Mouse (Mus musculus): ENCODE data around the gene R3hdm2. TPM values are rescaled to one million over a fixed set of nuclear protein-coding genes. Genes with fewer than 3 reads are reported as not detected.
A peak's percentile ranks its signal among the peaks of the same experiment; 100 is the strongest.

R3hdm2 gene
- polyA plus RNA-seq (2012; rRNA removed) = 19.3 and 41.9 TPM in 2 replicates

DNA sequence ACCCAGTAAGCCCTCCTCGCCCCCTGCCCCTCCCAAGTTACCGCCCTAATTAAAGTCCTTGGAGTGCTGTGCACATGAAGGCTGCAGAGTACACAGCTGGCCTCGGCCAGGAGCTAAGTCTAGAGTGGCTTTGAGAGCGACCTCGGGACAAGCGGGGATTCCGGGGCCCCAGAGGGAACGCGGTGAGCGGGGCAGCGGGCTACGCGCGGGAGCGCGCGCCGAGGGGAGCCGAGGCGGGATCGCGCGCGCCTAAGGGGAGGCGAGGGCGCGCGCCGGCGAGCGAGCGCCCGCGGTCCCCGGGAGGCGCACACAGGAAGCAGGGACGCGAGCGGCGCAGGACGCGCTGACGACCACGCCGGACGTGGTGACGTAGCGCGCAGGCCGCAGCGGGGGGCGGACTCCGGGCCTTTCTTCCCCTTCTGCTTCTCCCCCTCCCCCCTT, at the start of gene R3hdm2:
R3hdm2 (plus strand) TSS at position 77 of the 441 bp plus-strand sequence.
- peak; percentile 74 for DNase-seq (ENCODE audit: low spot score)

DNA sequence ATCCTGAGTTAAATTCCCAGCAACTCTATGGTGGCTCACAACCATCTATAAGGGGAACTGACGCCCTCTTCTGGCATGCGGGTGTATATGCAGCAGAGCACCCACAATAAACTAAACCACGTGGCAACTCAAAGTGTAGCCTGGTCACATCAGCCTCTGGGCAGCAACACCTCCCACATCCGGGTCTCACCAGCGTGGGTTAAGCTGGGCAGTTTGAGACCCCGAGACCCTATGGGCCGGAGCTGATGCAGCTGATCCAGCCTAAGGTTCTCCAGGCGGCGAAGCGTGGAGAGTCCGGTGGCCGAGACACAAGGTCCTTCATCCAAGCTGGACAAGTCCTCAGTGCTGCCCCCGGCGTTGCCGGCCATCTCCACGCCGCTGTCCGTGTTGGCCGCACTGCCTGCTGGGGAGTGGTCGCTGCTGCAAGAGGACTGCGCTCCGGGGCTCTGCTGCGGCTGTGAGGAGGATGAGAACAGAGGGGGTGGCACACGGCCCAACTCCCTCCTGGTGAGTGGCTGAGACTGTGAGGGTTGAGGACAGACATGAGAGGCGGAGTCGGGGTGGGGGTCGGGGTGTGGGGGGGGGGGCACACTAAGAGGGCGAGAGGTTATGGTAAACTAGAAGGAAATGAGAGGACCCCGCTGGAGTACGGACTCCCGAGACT, 47.8 kb upstream of the R3hdm2 start:
- no peak for DNase-seq (ENCODE audit: low spot score)

DNA sequence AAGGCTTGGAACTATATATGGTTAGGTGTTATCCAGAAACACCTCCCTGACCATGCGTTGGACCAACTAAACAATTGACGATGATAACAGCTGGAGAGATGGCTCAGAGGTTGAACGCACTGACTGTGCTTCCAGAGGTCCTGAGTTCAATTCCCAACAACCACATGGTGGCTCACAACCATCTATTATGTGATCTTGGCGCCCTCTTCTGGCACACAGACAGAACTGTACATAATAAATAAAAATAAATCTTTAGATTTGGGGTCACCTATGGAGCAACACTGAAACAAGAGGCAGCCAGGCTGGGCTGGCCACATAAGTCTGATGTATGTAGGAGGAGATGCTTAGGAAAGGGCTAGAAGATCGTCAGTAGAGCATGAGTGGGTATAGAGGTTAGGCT, 47.0 kb upstream of the R3hdm2 start:
- DNase-seq (ENCODE audit: low spot score) = no peak

DNA sequence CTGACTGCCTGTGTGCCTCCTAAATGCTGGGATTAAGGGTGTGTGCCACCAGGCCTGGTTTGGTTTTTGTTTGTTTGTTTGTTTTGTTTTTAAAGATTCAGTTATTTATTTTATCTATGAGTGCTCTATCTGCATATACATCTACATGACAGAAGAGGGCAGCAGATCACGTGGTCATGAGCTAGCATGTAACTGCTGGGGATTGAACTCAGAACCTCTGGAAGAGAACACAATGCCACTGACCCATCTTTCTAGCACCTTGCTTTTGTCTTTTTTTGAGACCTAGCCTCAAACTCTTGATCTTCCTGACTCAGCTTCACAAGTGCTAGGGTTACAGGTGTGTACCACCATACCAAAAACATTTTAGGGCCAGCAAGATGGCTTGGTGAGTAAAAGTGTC, 44.9 kb upstream of the R3hdm2 start:
- no peak for DNase-seq (ENCODE audit: low spot score)

DNA sequence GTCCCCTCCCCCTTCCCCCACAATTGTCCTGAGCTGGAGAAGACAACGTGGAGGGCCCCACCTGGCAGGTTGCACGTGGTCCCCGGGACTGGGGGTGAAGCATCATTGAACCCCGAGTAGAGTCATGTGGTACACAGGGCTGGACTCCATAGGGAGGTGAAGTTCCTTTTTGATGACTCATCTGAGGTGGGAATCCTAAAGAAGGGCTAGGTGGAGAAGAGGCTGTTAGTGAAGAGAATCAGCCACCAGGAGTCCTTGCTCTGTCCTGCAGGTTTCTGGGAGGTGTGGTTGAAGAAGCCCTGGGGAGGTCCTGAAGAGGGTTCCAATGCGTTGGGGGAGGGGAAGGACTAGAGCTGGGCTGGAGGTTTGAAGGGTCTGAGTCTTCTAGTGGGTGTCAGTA, 43.2 kb upstream of the R3hdm2 start:
- DNase-seq (ENCODE audit: low spot score) = no peak

DNA sequence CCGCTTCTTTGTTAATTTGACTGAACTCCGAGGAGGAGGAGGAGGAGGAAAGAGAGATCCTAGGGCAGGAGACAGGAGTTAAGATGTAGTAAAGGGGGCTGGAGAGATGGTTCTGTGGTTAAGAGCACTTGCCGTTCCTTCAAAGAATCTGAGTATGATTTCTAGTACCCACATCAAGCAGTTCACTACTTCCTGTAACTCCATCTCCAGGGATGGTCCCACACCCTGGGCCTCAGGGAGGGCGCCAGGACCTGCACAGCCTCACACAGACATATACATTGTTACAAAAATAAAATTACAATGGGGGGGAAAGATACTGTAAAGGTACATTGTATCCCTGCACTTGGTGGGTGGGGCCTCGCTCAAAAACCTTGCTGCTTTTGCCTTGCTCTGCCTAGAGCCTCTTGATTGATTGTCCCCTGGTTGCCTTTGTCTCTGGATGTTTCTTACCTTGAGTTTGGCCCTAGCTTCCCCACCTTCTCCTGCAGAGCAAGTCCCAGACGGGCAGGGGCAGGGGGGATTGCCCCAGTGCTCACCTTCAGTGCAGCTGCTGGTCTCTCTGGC, 42.5 kb upstream of the R3hdm2 start:
- DNase-seq (ENCODE audit: low spot score) = no peak

DNA sequence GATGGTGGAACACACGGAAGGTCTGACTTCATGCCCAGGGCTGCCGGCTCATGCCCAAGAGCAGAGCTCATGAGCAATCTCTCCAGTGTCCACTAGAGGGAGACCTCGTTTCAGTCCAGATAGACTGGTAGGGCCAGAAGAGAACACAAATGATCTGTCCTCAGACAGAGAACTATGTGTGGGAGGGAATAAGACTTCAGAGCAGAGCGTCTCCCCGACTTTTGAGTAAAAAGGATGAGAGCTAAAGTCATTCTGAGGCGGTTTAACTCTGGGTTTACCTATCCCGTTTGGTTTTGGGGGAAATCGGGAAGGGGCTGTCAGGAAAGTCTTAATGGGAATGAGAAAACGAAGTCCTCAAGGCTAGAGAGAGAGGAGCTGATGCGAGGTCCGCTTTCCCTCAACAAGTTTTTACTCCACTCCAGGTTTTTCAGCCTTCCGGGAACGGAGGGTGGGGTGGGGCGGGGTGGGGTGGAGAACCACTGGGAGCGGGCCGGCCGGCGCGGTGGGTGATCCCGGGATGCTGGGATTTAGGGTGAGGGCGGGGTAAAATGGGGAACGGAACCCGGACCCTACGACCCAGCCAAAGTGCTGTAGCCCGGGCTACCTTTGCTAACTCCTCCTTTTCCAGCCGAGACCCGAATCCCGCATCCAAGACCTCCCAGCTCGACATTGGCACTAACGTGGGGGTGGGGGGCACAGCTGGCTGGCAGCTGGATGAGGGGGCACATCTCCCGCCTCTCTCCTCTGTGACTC, 41.0 kb upstream of the R3hdm2 start:
- no peak for DNase-seq (ENCODE audit: low spot score)

DNA sequence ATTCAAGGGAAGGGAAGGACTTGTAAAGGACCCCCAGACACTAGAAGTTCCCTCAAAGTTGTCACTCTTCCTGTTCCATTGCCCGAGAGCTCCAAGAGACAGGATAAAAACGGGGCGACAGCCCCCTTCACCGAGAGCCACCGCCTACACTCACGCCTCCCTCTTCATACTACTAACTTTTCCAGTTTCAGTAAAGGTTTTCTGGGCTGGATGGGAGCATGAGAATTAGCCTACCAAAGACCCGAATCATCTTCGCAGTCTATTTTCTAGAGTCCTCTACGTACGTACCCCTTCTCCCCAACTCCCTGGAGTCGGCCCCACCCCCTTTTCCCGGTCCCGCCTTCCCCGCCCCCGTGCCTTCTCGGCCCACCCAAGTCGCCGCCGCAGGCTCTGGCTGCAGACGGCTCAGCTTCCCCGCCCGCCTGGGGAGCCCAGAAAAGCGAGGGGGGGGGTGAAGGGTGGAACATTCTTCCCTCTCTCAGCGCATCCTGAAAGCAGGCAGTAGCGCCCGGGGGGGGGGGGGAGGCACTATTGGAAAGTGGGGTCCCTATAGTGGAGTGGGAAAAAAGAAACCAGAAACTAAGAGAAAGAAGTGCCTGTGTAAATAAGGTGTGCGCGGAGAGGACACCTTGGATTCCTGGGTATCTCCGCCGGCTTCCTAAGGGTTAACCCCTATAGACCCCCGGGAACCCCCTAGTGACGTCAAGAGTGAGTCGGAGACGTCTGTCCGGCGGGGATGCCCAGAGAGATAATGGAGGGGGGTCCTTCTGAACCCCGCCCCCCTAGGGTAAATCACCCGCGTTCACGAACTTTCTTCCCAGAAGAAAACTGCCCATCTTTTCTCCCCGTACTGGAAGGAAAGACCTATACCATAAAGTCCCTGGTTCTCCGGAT, 40.2 kb upstream of the R3hdm2 start:
- no peak for DNase-seq (ENCODE audit: low spot score)

DNA sequence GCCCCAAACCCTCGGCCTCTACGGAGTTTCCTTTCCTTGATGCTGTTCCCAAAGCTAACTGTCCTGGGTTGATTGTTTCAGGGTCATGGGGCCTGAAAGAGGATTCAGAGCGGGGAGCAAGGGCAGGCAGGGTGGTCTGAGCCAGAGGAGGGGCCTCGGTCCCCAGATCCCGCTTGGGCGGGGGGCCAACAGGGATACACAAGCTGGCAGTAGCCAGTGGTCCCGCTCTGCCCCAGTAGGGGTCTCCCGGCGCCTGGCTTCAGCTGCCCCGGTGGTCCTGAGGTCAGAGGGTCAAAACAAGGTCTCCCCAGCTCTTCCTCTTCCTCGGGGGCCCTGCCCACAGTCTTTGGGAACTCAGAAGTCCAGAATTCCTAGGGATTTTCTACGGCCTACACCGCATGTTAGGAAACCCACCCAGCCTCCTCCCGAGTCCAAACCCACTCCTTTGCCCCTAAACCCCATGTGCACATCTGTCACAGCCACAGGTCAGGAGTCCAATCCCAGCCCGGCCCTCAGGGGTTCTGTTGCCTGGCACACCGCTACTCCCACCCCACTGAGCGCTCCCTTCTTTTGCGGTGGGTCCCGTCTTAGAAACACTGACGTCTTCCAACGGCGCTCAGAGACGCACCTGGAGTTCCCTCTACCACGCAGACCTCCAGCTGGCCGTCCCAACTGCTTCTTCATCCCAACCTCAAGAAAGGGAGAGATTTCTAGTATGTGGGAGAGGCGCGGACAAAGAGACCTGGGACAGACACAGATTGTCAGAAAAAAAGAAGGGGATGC, 39.4 kb upstream of the R3hdm2 start:
- DNase-seq (ENCODE audit: low spot score) = no peak

DNA sequence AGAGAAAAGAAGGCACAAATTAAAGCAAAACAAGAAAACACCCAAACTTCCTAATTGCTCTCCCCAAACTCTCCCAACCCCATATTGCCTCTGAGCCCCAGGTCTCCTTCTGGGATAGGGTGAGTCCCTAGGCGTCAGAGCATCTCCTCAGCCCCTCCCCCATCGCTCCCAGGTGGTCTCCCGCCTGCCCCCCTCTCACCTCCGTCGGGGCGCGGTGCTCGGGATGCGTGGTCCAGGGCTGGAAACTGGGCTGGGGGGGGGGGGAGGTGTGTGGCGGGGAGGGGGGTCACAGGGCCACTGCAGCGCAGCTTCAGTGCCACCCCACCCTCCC, 38.8 kb upstream of the R3hdm2 start:
- DNase-seq (ENCODE audit: low spot score) = no peak

DNA sequence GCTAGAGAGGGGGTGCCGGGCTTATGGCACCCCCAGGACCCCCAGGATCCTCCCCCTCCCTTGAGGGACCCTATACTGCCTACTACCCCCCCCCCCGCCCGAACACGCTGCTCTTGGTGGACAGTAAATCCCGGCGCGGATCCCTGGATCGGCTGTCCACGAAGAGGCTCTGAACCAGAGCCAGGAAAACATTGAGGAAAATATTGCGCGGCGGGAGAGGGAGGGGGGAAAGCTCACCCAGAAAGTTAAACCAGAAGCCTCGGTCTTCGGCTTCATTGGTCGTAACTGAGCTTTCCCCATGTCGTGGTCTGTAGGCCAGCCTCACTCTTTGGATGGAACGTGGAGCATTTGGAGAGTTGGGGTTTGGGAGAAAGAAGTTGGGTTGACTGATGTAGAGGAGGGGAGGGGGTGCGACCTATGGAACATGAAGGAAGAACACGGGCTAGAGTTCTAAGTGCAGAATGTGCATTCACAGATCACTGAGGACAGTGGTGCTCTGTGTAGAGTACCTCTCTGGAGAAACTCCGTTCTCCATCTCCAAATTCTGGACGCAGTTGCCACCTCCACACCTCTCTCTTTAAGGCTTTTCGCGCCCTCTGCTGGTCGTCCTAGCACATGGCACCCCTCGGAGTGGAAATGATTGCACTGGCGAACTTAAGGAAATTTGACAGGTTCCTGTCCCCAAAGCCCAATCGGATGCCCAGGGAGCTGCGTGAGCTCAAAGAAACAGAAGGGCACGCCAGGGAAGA, 38.1 kb upstream of the R3hdm2 start, which contains the start of gene Gli1:
Gli1 (minus strand) TSS at position 84 of the 749 bp plus-strand sequence.
- DNase-seq (ENCODE audit: low spot score) = peak; percentile 64

DNA sequence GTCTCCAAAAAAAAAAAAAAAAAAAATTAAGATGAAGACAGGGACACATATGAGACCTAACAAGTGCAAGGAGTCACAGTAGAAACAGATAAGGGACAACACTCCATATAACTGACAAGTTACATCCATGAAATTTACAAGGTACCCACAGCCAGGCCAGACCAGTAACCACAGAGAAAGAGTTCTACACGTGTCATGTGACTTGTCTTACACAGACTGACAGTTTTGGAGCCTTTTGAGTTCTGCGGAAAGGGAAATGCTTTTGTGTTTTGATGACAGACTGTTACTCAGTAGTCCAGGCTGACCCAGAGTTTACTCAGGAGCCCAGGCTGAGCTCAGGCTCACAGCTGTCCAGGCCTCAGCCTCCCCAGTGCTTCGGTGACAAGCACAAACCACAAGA, 37.1 kb upstream of the R3hdm2 start:
- DNase-seq (ENCODE audit: low spot score) = no peak

DNA sequence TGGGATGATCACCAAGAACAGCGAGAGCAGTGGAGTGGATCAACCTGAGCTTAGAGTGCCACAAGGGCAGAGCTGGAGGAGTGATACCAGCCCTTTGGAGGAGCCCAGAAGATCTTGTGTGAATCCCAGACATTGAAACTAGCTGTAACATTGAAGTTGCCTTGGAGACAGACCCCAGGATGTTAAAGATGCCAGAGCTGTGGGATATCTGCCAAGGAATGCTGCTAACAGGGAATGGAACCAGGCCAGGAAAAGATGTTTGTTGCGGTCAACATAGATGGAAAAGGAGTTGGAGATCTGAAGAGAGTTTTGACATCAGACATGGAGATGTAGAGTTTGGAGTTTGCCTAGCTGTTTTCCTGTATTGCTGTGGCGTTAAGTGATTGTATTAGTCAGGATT, 34.0 kb upstream of the R3hdm2 start:
- no peak for DNase-seq (ENCODE audit: low spot score)

DNA sequence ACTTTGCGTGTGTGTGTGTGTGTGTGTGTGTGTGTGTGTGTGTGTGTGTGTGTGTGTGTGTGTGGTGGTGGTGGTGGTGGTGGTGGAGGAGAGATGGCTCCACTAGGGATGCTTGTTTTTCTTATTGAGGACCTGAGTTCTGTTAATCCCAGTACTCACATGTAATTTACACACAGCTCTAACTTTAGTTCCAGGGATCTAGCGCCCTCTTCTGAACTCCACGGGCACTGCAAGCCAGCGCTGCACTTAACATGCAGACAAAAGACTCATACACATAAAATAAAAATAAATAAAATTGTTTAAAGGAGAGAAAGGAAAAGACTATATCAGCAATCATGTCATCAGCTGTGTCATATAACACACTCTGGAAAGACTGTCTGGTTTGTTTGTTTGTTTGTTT, 31.2 kb upstream of the R3hdm2 start:
- no peak for DNase-seq (ENCODE audit: low spot score)

DNA sequence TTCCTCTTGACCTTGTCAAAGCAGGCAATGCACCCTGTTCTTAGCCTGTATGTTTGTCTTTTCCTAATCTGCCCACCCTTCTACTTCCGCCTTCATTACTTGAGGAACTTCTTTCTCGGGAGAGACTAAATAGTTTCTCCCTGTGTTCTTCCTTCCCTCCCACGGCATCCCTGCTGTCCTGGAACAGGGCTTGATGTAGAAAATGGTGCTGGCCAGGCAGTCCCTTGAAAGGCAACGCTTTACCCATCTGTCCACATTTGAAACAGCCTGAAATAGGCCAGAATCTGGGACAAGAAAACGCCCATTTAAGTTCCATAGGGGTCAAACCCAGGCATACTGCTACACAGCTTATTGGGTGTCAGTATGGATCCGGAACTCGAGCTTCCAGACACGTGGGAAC, 30.3 kb upstream of the R3hdm2 start:
- no peak for DNase-seq (ENCODE audit: low spot score)

DNA sequence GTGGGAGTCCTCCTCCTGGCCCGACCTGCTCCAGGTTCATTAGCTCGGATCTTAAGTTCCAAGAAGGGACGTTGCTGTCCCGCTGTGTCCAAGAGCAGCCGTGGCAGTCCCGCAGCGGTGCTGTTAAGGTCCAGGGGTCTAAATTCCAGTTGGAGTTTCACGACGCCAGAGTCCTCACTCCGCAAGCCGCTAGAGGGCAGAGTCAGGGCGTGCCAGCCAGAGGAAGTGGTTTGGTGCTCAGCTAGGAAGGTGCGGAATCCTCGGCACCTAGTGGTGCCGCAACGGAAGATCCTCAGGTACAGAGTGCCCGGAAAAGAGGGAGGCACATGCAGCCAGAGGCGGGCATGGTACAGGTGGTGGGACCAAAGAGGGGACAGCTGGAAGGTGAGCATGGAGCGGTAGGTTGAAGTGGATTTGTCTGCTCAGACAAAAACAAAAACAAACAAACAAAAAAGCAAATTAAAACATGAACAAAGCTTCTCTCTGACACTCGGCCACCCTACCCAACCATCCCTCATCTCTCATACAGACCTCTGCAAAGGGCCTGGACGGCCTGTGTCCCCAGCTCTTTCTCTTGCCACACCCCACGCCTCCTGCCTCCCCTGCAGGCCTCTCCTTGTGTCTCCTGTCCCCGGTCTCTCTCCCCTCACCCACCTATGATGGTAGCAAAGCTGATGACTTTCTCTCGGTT, 29.4 kb upstream of the R3hdm2 start:
- no peak for DNase-seq (ENCODE audit: low spot score)

DNA sequence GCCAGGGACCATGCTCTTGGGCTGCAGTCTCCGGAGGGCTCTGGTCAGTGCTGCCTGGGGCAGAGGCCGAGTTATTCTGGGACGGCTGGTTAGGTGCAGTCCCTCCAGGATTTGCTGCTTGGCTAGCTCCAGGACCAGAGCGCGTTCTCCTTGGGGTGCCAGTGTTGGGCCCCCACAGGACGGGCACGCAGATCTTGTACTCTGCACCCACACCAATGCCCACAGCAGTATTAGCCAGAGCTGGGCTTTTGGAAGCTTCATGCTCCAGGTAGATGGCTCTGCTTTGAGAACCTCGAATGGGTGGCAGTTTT, 28.9 kb upstream of the R3hdm2 start:
- no peak for DNase-seq (ENCODE audit: low spot score)

DNA sequence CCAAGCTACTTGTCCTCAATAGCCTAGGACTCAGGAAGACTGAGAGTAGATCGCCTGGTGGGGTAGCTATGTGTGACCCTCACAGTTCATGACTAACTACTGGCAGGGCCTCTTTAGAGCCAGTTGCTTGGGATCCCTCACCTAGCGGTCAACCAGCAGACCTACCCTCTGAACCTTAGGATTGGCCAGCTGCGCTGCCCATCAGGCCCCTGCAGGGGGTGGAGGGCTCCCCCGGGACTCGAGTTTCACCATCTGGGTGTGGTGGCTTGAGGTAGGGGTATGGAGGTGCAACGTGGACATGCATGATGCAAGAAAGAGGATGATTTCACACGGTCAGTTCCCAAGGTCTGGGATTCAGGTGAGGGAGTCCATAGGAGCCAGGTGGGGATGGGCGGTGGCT, 28.4 kb upstream of the R3hdm2 start:
- no peak for DNase-seq (ENCODE audit: low spot score)

DNA sequence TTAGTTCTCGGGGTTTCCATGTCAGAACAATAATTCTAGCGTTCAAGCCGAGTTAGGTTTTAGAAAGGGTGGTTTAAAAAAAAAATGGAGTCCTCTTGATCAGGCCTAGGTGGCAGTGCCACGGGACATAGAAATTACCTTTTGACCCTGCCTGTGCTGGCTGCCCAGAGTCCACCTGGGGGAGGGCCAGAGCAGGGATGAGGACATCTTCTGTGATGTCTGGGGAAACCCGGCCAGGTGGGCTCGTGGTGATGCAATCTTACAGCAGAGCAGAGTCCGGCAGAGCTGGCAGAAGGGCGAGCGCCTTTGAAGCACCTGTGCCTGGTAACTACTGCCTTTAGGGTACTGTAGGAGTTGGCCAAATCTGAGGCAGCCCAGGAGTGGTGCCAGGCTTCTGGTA, 27.9 kb upstream of the R3hdm2 start:
- no peak for DNase-seq (ENCODE audit: low spot score)

DNA sequence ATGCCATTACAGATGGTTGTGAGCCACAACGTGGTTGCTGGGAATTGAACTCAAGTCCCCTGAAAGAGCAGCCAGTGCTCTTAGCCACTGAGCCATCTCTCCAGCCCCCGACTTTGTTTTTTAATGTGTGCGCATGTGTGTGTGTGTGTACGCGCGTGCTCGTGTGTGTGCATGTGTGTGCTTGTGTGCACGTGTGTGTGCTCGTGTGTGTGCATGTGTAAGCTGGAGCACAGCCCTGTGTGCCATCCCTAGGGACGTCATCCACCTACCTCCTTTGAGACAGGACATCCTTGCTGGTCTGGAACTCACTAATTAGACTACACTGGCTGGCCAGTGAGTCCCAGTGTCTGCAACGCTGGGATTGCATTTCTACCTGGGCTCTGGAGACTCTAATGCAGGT, 27.4 kb upstream of the R3hdm2 start:
- no peak for DNase-seq (ENCODE audit: low spot score)
